Mouse (Mus musculus) neural tube, embryonic 11.5 days (tissue): ENCODE measurements around the gene Cask. TPM values are rescaled to one million over a fixed set of nuclear protein-coding genes. Genes with fewer than 3 reads are reported as not detected.

ENCODE experiments used
- ATAC-seq: fragments of 200-750 bp; cut with Nextera tagmentation; 2 replicates; pipeline ENCODE4 v1.8.0; 2017; ENCODE audit warnings: moderate number of reproducible peaks, mild to moderate bottlenecking, moderate TSS enrichment, moderate library complexity; ENCODE audit not compliant: insufficient read depth, low FRiP score, low TSS enrichment
- DNase-seq: peaks from one replicate; pipeline ENCODE4 v3.0.0-alpha.2; 2015; ENCODE audit warnings: low spot score
- H3K27ac ChIP-seq: fragments of 300-500 bp; sonication (generic); 2 replicates; pipeline ENCODE4 v1.5.1; 2014; ENCODE audit warnings: low read depth, mild to moderate bottlenecking, low read length
- H3K27me3 ChIP-seq: fragments of 300-500 bp; sonication (generic); 2 replicates; pipeline ENCODE4 v1.6.1; 2014; ENCODE audit warnings: mild to moderate bottlenecking, low read length, mixed read lengths; ENCODE audit not compliant: control insufficient read depth, insufficient read depth
- H3K36me3 ChIP-seq: fragments of 300-500 bp; sonication (generic); 2 replicates; pipeline ENCODE4 v1.6.1; 2014; ENCODE audit warnings: mild to moderate bottlenecking, low read length, moderate library complexity, mixed read lengths; ENCODE audit not compliant: control insufficient read depth, insufficient read depth
- H3K4me1 ChIP-seq: fragments of 300-500 bp; sonication (generic); 2 replicates; pipeline ENCODE4 v1.6.1; 2014; ENCODE audit warnings: low read length, mixed read lengths; ENCODE audit not compliant: control insufficient read depth, insufficient read depth
- H3K4me2 ChIP-seq: fragments of 300-500 bp; sonication (generic); 2 replicates; pipeline ENCODE4 v1.6.1; 2014; ENCODE audit warnings: low read depth, mild to moderate bottlenecking, moderate library complexity
- H3K4me3 ChIP-seq: fragments of 300-500 bp; sonication (generic); 2 replicates; pipeline ENCODE4 v1.5.1; 2014; ENCODE audit warnings: low read depth, low read length
- H3K9ac ChIP-seq: fragments of 300-500 bp; sonication (generic); 2 replicates; pipeline ENCODE4 v1.6.1; 2014; ENCODE audit warnings: mild to moderate bottlenecking, low read length
- H3K9me3 ChIP-seq: fragments of 300-500 bp; sonication (generic); 2 replicates; pipeline ENCODE4 v1.6.1; 2016; ENCODE audit warnings: low read length; ENCODE audit not compliant: control insufficient read depth
- WGBS: fragments of 180-500 bp; shearing (Covaris S2); extraction: QIAGEN DNeasy Blood & Tissue Kit; methylation state at CpG from one replicate; pipeline ENCODE4 v1.1.7; 2014; 5-methylcytosine and 5-hydroxymethylcytosine counted together
- polyA plus RNA-seq: library from polyadenylated mRNA; unstranded; fragments of >200 nt; fragmentation: Nextera tagmentation; extraction: Ambion mirVana; gene quantifications from 2 replicates; pipeline ENCODE4 v1.2.1, GENCODE M21; 2014

Gene Cask
- polyA plus RNA-seq, 1 experiment from 2014 or later = 33.0 TPM

- no peak overlapping the region for H3K4me2 ChIP-seq
- H3K9ac ChIP-seq = no peak overlapping the region
- H3K27ac ChIP-seq = no peak overlapping the region
- 0 out of 2 replicates have a peak, but pooled peaks cover 4% of the 10 kb centered on the region for H3K9me3 ChIP-seq
- no peak for ATAC-seq
- H3K36me3 ChIP-seq = no peaks in the 10 kb centered on the region
- DNase-seq = no peak
- no peak overlapping the region for H3K4me3 ChIP-seq
- 78% methylated on average over 3 of the region's 3 CpGs for WGBS
- H3K27me3 ChIP-seq = 0 out of 2 replicates have a peak, but pooled peaks cover 2% of the 10 kb centered on the region
- H3K4me1 ChIP-seq = no peaks in the 10 kb centered on the region
These were observed 362.2 kb downstream of the Cask start for GRCm38 (mm10) chrX:13489001-13489400.

DNA sequence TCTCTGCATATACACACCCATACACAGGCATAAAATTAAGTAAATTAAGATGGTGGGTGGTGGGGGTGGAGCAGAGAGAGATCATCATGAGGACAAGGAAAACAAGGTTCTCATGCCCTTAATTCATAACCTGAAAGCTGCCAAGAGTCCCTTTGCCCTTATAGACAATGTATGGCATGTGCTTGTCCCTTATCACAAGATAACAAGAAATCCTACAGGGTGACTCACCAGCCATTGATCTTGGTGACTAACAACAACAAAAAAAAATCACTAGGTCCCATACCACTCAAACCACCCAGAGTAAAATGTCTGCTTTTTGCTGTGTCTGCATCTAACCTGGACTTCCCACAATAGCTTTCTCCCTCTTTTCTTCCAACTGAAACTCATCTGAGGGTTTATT lies 366.7 kb downstream of the Cask start:
- DNase-seq (no peak), ATAC-seq (no peak)
- H3K4me1 ChIP-seq = no peaks in the 10 kb centered on the region

DNA sequence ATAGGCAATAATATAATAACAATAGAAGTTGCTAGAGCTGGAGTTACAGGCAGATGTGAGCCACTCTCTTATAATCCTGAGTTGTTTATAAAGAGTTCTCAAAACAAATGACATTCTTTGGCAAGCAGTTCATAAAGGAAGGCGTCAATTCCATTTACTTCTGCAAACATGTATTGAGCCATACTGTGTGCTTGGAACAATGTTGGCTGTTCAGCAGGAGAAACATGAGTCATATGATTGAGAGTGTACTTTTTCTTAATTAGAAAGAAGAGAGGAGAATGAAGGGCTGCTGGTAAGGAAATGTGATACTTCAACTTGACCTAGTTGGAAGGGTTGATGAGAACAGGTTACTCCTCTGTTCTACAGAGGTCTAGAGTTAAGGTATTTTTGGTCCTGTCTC lies 368.6 kb downstream of the Cask start:
- Histone ChIP-seq H3K9me3 (0 out of 2 replicates have a peak, but pooled peaks cover 4% of the 10 kb centered on the region), H3K4me2 (no peak overlapping the region), H3K4me1 (no peaks in the 10 kb centered on the region), H3K27me3 (0 out of 2 replicates have a peak, but pooled peaks cover 2% of the 10 kb centered on the region), H3K4me3 (no peak overlapping the region), H3K9ac (no peak overlapping the region), H3K27ac (no peak overlapping the region), H3K36me3 (no peaks in the 10 kb centered on the region)
- DNase-seq = no peak
- 94% methylated on average over 1 of the region's 1 CpGs for WGBS
- ATAC-seq = no peak

More for the DNA sequence above, 366.7 kb downstream of the Cask start:
- Histone ChIP-seq H3K27me3 (0 out of 2 replicates have a peak, but pooled peaks cover 2% of the 10 kb centered on the region), H3K36me3 (no peaks in the 10 kb centered on the region), H3K27ac (no peak overlapping the region), H3K9ac (no peak overlapping the region), H3K9me3 (0 out of 2 replicates have a peak, but pooled peaks cover 4% of the 10 kb centered on the region), H3K4me3 (no peak overlapping the region), H3K4me2 (no peak overlapping the region)

GRCm38 (mm10) chrX:13479570-13479969 lies 371.6 kb downstream of the Cask start:
- no peaks in the 10 kb centered on the region for H3K36me3 ChIP-seq
- DNase-seq (no peak), ATAC-seq (no peak)
- H3K9me3 ChIP-seq = no peaks in the 10 kb centered on the region
- H3K27ac ChIP-seq = no peak overlapping the region
- H3K27me3 ChIP-seq = no peaks in the 10 kb centered on the region
- no peak overlapping the region for H3K4me3 ChIP-seq
- no peaks in the 10 kb centered on the region for H3K4me1 ChIP-seq
- H3K9ac ChIP-seq = no peak overlapping the region
- H3K4me2 ChIP-seq = no peak overlapping the region

GRCm38 (mm10) chrX:13478298-13478697 lies 372.9 kb downstream of the Cask start:
- H3K36me3 ChIP-seq = no peaks in the 10 kb centered on the region
- ATAC-seq (no peak), DNase-seq (no peak)
- H3K27ac ChIP-seq = no peak overlapping the region
- 65% methylated on average over 5 of the region's 5 CpGs for WGBS
- no peak overlapping the region for H3K4me2 ChIP-seq
- H3K27me3 ChIP-seq = no peaks in the 10 kb centered on the region
- no peak overlapping the region for H3K9ac ChIP-seq
- no peaks in the 10 kb centered on the region for H3K9me3 ChIP-seq
- H3K4me3 ChIP-seq = no peak overlapping the region
- no peaks in the 10 kb centered on the region for H3K4me1 ChIP-seq

- H3K27ac ChIP-seq = no peak overlapping the region
- H3K27me3 ChIP-seq = no peaks in the 10 kb centered on the region
- no peaks in the 10 kb centered on the region for H3K4me1 ChIP-seq
- no peaks in the 10 kb centered on the region for H3K36me3 ChIP-seq
- no peak for ATAC-seq
- DNase-seq = no peak
- no peaks in the 10 kb centered on the region for H3K9me3 ChIP-seq
- H3K4me2 ChIP-seq = no peak overlapping the region
- WGBS = 77% methylated on average over 2 of the region's 2 CpGs
- no peak overlapping the region for H3K9ac ChIP-seq
- no peak overlapping the region for H3K4me3 ChIP-seq
These were observed 373.6 kb downstream of the Cask start for GRCm38 (mm10) chrX:13477596-13477995.

- DNase-seq = no peak
- Histone ChIP-seq H3K9ac (no peak overlapping the region), H3K4me3 (no peak overlapping the region), H3K27ac (no peak overlapping the region), H3K9me3 (no peaks in the 10 kb centered on the region), H3K4me2 (no peak overlapping the region), H3K27me3 (no peaks in the 10 kb centered on the region), H3K4me1 (no peaks in the 10 kb centered on the region), H3K36me3 (no peaks in the 10 kb centered on the region)
- 52% methylated on average over 1 of the region's 1 CpGs for WGBS
- no peak for ATAC-seq
These were observed 375.8 kb downstream of the Cask start for GRCm38 (mm10) chrX:13475382-13475781.

GRCm38 (mm10) chrX:13472751-13473225 lies 378.4 kb downstream of the Cask start:
- H3K9ac ChIP-seq = no peak overlapping the region
- WGBS = 88% methylated on average over 4 of the region's 4 CpGs
- no peak overlapping the region for H3K4me3 ChIP-seq
- no peaks in the 10 kb centered on the region for H3K27me3 ChIP-seq
- no peak for DNase-seq
- no peaks in the 10 kb centered on the region for H3K36me3 ChIP-seq
- no peaks in the 10 kb centered on the region for H3K4me1 ChIP-seq
- H3K4me2 ChIP-seq = no peak overlapping the region
- ATAC-seq = no peak
- no peak overlapping the region for H3K27ac ChIP-seq
- no peaks in the 10 kb centered on the region for H3K9me3 ChIP-seq

- no peak for ATAC-seq
- WGBS = 78% methylated on average over 3 of the region's 3 CpGs
- Histone ChIP-seq H3K36me3 (no peaks in the 10 kb centered on the region), H3K4me2 (no peak overlapping the region), H3K4me1 (no peaks in the 10 kb centered on the region), H3K27me3 (no peaks in the 10 kb centered on the region), H3K9me3 (no peaks in the 10 kb centered on the region), H3K9ac (no peak overlapping the region), H3K27ac (no peak overlapping the region), H3K4me3 (no peak overlapping the region)
- DNase-seq = no peak
These were observed 379.2 kb downstream of the Cask start for GRCm38 (mm10) chrX:13471925-13472324.
